In the genomic region with DNA sequence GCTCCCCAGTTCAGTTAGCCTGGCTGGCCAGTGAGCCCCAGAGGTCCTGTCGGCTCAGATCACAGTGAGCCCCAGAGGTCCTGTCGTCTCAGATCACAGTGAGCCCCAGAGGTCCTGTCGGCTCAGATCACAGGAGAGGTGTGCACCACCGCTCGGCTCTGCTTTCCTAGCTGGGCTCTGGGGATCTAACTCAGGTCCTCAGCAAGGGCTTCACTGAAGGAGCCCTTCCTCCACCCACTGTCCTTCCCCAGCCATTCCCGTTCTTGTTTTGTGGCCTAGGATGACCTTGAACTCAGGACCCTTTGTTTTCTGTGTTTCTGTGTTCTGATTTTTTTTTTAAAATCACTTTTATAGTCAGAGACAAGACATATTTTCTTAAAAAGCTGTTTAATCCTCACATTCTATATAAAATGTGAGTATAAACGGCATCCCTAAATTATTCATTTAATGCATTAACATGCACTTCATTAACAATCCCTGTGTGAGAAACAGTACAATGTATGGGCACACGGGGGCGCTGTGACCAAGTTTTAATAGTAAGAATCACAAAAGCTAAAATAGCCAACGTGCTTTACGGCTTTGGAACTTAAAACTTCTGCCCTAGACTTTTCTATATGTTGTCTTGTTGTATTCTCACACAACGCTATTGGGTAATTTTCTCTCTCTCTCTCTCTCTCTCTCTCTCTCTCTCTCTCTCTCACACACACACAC, we compare ENCODE assay signal across 9 mouse cellular contexts. TPM values are rescaled to one million over a fixed set of nuclear protein-coding genes. Genes with fewer than 3 reads are reported as not detected.
DNase-seq lines count a peak whose midpoint lies in the region; ATAC-seq lines count a peak whose summit lies in the region.
"Had no signal": no experiment of that assay in that cellular context is flagged by ENCODE, and none has a peak within 500 bp of the region (broad histone marks: within the 10 kb centered on the region; RNA-seq: fewer than 3 reads in every experiment).

No protein-coding gene starts in this region.

- no peak overlapping the region for H3K27ac ChIP-seq in midbrain, embryonic 10.5 days (replicated peaks)
- H3K27ac ChIP-seq in midbrain, embryonic 13.5 days: no peak overlapping the region
- no peak overlapping the region for H3K27ac ChIP-seq in neural tube, embryonic 14.5 days (ENCODE audit: low read depth, low read length)
- H3K27ac ChIP-seq: heart, embryonic 15.5 days had no signal

- WGBS in midbrain, embryonic 10.5 days: 53% methylated on average over 12 of the region's 12 CpGs
- WGBS in midbrain, embryonic 13.5 days: 48% methylated on average over 12 of the region's 12 CpGs
- WGBS in neural tube, embryonic 14.5 days: 49% methylated on average over 12 of the region's 12 CpGs

- DNase-seq in midbrain, embryonic 10.5 days (ENCODE audit: low spot score): peak; percentile 56
- peak; percentile 52 for DNase-seq in T-cell, adult 2 months (ENCODE audit: low spot score)
- peak; percentile 45 to 69 for DNase-seq in heart, postnatal 14 days
- peak; percentile 44 to 60 for DNase-seq in left cerebral cortex, postnatal 10 days (ENCODE audit: extremely low spot score in 1 of 2, low spot score in 2 of 2)
- DNase-seq in thymus, postnatal 4 days: peak; percentile 79

- intact Hi-C loops in heart, postnatal 14 days (cut with DNase I): loop anchor here (5.0 kb wide), 2 partner anchors 244 to 464 kb away; no protein-coding TSS in a partner anchor
- intact Hi-C loops in left cerebral cortex, postnatal 10 days (cut with DNase I): loop anchor here (5.0 kb wide), 2 partner anchors 244 to 464 kb away; no protein-coding TSS in a partner anchor

- H3K4me1 ChIP-seq in midbrain, embryonic 10.5 days: 0 out of 2 replicates have a peak, but pooled peaks cover under 1% of the 10 kb centered on the region
- 0 out of 2 replicates have a peak, but pooled peaks cover under 1% of the 10 kb centered on the region for H3K4me1 ChIP-seq in midbrain, embryonic 13.5 days (replicated peaks)
- H3K4me1 ChIP-seq in neural tube, embryonic 14.5 days (ENCODE audit: control insufficient read depth, insufficient read depth, low read length): no peaks in the 10 kb centered on the region
- H3K4me1 ChIP-seq: heart, embryonic 15.5 days had no signal

- no peaks in the 10 kb centered on the region for H3K27me3 ChIP-seq in midbrain, embryonic 10.5 days (ENCODE audit: low read depth, poor library complexity, severe bottlenecking)
- no peaks in the 10 kb centered on the region for H3K27me3 ChIP-seq in midbrain, embryonic 13.5 days
- H3K27me3 ChIP-seq in neural tube, embryonic 14.5 days (ENCODE audit: control insufficient read depth, insufficient read depth, low read length): no peaks in the 10 kb centered on the region
- H3K27me3 ChIP-seq: heart, embryonic 15.5 days had no signal

- no peak overlapping the region for H3K9ac ChIP-seq in midbrain, embryonic 13.5 days (replicated peaks)
- H3K9ac ChIP-seq in neural tube, embryonic 14.5 days (replicated peaks; ENCODE audit: low read depth, low read length): no peak overlapping the region
- H3K9ac ChIP-seq: heart, embryonic 15.5 days had no signal

- ATAC-seq in midbrain, embryonic 13.5 days: no peak
- ATAC-seq in common myeloid progenitor, adult 5-6 weeks (replicated peaks; ENCODE audit: low read depth, poor library complexity, severe bottlenecking): peak; percentile 87
- peak; percentile 44; the same call in 1 of the 2 replicates for ATAC-seq in neural tube, embryonic 14.5 days (ENCODE audit: low read depth)

- H3K36me3 ChIP-seq in midbrain, embryonic 10.5 days: no peaks in the 10 kb centered on the region
- no peaks in the 10 kb centered on the region for H3K36me3 ChIP-seq in midbrain, embryonic 13.5 days
- H3K36me3 ChIP-seq in neural tube, embryonic 14.5 days (ENCODE audit: control insufficient read depth, insufficient read depth, low read length): no peaks in the 10 kb centered on the region
- H3K36me3 ChIP-seq: heart, embryonic 15.5 days had no signal

- no peak overlapping the region for H3K4me2 ChIP-seq in midbrain, embryonic 13.5 days (replicated peaks)
- no peak overlapping the region for H3K4me2 ChIP-seq in neural tube, embryonic 14.5 days (ENCODE audit: low read depth, low read length)
- H3K4me2 ChIP-seq: heart, embryonic 15.5 days had no signal

- no peak overlapping the region for H3K4me3 ChIP-seq in midbrain, embryonic 10.5 days
- no peak overlapping the region for H3K4me3 ChIP-seq in midbrain, embryonic 13.5 days (replicated peaks)
- no peak overlapping the region for H3K4me3 ChIP-seq in neural tube, embryonic 14.5 days (ENCODE audit: low read depth, low read length)
- H3K4me3 ChIP-seq: heart, embryonic 15.5 days had no signal

- no peaks in the 10 kb centered on the region for H3K9me3 ChIP-seq in midbrain, embryonic 10.5 days (replicated peaks)
- no peaks in the 10 kb centered on the region for H3K9me3 ChIP-seq in midbrain, embryonic 13.5 days
- no peaks in the 10 kb centered on the region for H3K9me3 ChIP-seq in neural tube, embryonic 14.5 days (ENCODE audit: control insufficient read depth, low read length)
- H3K9me3 ChIP-seq: heart, embryonic 15.5 days had no signal

RNA-seq across cellular contexts. Expression of a gene that starts 16.1 kb away (rescaled TPM):
- not detected in 2 replicates for polyA plus RNA-seq in midbrain, embryonic 10.5 days (2016; fragmentation: Nextera tagmentation; extraction: Ambion mirVana)
- not detected in 2 replicates for polyA plus RNA-seq in midbrain, embryonic 13.5 days (2015; fragmentation: Nextera tagmentation; extraction: Ambion mirVana)
- not detected in 2 replicates for total RNA-seq in common myeloid progenitor, adult 5-6 weeks (2017)
- not detected for total RNA-seq in heart, postnatal 14 days (2021)
- total RNA-seq in left cerebral cortex, postnatal 10 days (2021): not detected
- polyA plus RNA-seq in neural tube, embryonic 14.5 days (2014; fragmentation: Nextera tagmentation; extraction: Ambion mirVana): not detected in 2 replicates
- polyA plus RNA-seq: heart, embryonic 15.5 days had no signal
